Mouse (Mus musculus): ENCODE results near the gene Rnf38. TPM values are rescaled to one million over a fixed set of nuclear protein-coding genes. Genes with fewer than 3 reads are reported as not detected.

Rnf38 gene
- polyA plus RNA-seq, 1 experiment from 2014 or later: 53.9 TPM

Small RNA genes within 50 kb of the gene (microRNA-seq; reads per million reads assigned to microRNA genes)
- gene Mir5106: not detected

Other genes with a start within 250 kb of the Rnf38 start
- 277 and 293 TPM in 2 replicates for gene Clta, start 229.3 kb downstream of the Rnf38 start, polyA plus RNA-seq (2016; fragmentation: Nextera tagmentation; extraction: Ambion mirVana)
- gene Gne, start 149.6 kb downstream of the Rnf38 start, polyA plus RNA-seq (2016; fragmentation: Nextera tagmentation; extraction: Ambion mirVana): 21.8 and 27.4 TPM in 2 replicates
- gene Melk, start 67.1 kb upstream of the Rnf38 start, polyA plus RNA-seq (2016; fragmentation: Nextera tagmentation; extraction: Ambion mirVana): 32.5 and 33.6 TPM in 2 replicates